Mouse (Mus musculus) A20 (cell line): ENCODE data around the gene Glis2.

Experiments used
- DNase-seq: peaks from one replicate; pipeline ENCODE4 v3.0.0-alpha.2; 2011; ENCODE audit warnings: low read depth, low spot score

Gene Glis2

DNA sequence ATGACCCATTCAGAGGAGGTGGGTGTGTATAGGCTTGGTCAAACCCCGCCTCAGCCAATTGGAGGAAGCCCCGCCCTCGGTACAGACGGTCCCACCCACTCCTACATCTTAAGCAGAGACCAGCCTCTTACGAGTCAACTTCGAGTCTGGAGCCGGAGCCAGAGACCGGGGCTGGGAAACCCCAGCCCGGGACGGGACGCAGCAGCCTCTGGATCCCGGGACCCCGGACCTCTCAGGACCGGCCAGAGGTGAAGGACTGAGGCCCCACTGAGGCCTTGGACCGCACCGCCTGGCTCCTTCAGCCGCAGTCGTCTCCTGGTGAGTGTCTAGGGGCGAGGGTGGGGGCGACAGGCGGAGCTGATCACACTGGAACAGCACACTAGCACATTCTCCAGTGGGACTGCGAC is 45.3 kb downstream of the Glis2 start, which contains the start of the genes Vasn and Dnaja3:
Gene Vasn, plus strand, starts transcription at position 111 of the 407 bp plus-strand sequence.
Gene Dnaja3, plus strand, starts transcription at position 159 of the 407 bp plus-strand sequence.
- DNase-seq = peak; percentile 91

DNA sequence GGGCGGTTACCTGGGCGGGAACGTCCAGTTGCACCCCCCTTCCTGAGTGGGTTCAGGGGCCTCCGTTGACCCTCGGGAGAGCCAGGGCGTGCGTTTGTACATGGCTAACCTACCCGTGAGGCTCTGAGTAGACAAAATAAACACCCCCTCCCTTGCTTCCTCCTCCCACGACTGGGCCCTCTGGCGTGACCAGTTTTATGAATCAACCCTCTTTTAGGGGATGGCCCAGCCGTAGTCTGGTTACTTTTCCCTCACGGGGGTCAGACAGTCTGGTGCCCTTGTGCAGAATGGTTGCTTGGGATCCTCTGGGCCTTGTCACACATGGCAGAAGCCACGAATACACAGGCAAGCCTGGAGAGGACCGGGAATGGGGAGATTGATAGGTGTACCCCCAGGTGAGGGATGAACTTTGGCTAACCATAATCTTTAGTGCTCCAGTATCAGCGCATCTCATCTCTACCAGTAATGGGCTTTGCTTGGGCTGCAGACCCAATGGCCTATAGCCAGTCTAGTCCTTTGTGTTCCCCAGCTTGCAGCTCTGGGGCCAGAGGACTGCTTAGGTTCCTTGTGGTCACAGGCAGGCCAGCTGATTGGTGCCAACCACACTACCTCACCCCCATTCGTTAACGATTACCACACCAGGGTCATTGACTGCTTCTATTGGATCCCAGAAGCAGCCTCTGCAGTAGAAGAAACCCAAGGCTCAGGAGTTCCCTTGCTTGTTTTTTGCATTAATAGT is 45.9 kb downstream of the Glis2 start:
- DNase-seq = peak; percentile 73

DNA sequence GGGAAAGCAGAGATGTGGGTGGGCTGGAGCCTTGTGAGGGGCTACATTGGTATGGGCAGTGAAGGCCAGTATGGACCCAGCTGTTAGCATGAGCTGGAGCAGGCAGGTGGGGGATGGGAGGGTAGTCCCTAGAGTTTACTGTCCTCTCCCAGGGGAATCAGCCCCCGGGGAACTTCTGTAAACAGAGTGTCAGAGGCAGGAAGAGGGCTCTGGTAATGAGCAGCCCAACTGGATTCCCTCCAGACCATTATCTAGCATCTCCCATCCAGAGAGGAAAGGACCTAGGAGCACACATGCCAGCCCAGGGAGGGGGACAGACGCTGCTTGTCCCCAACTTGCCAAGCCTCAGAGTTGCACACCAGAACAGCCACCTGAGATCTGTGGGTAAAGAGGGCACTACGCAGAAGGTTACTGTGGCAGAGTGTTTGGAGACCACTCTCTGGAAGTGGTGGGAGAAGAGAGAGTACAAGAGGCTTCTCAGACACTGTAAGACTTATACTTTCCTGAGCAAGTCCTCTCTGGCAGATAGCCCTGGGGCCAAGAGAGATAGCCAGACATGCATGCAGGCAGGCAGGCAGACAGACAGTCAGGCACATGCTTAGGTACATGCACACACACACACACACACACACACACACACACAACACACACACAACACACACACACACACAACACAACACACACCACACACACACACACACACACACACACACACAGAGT is 46.8 kb downstream of the Glis2 start:
- DNase-seq = peak; percentile 24

DNA sequence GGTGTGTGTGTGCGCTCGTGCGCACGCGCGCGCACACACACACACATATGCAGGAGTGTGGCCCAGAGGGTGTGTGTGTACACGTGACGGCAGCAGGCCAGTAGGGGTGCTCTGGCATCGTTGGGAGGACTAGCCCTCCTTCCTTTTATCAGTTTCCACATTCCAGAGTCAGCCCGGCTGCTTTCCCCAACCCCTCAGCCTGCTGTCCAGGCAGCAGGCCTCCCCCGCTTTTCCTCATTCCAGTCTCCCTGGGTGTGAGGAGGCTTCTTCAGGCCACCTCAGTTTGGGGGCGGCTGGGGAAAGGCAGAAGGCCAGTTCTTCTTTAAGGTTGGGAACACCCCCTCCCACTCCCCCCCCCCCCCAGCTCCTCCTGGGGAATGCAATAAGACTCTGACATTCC is 47.7 kb downstream of the Glis2 start:
- DNase-seq = no peak

DNA sequence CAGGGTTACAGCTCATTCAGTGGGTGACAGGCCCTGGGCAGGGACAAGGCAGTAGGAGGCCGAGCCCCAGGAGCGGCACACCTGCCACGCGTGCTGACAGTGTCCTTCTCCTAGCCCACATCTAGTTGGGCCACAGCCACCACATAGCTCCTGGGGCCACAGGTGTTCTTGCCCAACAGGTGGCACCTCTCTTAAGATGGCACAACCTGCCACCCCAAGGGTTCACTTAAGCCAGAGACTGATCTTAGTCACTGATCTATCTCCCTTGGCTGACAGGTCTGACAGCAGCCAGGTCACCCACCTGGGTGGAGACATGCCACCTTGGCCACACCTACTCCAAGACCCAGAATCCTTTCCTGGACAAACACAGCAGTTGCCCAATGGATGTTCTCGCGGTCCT is 48.4 kb downstream of the Glis2 start:
- no peak for DNase-seq

DNA sequence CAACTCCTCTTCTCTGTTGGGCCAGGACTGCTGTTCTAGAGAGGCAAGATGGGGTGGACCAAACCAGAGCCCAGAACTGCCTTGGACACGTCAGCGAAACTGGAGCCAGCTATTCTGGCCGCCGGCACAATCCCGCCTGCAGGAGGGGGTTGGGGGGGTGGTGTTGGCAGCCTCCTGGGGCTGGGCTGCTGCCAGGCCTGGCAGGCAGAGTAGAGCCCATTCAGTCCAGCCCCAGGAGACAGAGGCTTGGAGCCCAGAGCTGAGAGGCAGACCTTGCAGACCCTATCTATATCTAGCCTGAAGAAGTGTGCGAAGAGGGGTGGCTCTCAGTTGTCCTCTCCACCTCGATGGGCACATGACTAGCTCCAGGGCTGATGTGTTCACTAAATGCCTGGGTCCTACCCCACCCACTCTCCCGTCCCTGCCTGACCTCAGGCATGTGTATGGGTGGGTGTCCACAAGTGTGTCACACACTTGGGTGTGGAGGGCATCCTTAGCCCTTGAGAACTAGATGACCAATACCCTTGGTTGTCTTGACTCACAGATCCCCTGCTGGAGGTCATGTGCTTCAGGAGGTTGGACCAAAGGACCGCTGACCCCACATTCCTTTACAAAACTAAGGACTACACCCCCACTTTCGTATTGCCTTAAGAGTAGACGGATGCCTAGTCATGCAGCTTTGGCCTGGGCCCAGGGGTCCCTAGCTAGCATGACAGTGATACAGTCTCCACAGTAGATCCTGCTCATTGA is 49.3 kb downstream of the Glis2 start:
- no peak for DNase-seq

DNA sequence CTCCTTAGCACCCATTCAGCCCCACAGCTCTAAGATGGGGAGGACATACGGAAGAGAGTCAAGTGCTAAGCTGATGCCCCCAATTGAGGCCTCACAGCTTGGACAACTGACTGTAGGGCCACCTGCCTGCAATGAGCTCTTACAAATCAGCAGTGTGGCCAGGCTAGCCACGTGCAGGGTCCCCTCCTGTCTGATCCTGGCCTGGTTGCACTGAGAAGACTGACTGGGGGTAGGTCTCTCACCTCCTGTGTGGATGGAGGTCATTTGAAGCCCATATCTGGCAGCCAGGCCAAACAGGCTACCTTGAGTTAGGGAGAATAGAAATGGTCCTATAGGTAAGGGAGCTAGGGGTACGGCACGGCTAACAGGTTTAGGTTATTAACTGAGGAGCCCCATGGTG is 51.4 kb downstream of the Glis2 start:
- no peak for DNase-seq

DNA sequence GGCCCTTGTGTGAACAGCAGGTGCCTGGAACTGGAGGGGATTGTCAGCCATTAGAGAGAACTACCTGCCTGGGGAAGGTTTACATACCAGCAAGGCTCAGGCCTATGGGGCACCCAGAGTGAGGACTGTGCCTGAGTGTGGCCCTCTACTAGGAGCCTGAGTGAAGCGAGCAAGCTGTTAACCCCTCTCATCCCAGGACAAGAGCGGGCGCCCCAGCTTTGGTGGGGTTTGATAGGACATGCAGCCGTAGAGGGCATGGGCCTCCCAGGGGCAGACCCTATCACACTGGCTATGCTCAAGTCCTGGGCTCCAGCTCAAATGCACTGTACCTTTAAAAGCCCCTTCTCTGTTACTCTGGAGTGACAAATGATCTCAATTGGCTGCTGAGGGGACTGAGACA is 52.3 kb downstream of the Glis2 start:
- DNase-seq = no peak

DNA sequence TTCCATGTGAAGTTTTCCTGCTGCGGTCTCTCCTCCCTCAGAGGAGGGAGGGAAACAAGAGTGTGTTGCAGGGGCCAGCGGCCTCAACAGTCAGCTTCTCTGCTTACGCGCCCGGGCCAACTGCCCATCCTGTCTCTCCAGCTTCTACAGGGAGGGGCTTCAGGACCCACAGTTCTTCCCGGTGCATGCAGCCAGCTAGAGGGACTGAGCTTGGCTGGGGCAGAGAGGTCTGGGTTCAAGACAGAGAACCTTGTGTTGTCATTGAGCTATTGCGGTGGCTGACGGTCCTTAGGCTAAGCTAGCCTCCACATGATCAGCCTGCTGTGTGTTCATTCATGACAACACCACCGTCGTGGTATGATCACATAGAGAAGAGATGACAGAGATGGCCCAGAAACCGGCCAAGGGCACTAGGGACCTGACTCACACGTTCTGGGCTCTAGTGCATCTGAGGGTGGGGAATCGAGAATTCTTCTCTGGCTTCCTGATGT is 53.2 kb downstream of the Glis2 start:
- no peak for DNase-seq

DNA sequence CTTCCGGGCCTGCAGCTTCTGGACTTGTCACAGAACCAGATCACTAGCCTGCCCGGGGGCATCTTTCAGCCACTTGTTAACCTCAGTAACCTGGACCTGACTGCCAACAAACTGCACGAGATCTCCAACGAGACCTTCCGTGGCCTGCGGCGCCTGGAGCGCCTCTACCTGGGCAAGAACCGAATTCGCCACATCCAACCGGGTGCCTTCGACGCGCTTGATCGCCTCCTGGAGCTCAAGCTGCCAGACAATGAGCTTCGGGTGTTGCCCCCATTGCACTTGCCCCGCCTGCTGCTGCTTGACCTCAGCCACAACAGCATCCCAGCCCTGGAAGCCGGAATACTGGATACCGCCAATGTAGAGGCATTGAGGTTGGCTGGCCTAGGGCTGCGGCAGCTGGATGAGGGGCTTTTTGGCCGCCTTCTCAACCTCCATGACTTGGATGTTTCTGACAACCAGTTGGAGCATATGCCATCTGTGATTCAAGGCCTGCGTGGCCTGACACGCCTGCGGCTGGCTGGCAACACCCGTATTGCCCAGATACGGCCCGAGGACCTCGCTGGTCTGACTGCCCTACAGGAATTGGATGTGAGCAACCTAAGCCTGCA is 54.0 kb downstream of the Glis2 start:
- no peak for DNase-seq

DNA sequence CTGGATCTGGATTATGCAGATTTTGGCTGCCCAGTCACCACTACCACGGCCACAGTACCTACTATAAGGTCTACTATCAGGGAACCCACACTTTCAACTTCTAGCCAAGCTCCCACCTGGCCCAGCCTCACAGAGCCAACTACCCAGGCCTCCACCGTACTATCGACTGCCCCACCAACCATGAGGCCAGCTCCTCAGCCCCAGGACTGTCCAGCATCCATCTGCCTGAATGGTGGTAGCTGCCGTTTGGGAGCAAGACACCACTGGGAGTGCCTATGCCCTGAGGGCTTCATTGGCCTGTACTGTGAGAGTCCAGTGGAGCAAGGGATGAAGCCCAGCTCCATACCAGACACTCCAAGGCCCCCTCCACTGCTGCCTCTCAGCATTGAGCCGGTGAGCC is 54.7 kb downstream of the Glis2 start:
- DNase-seq = no peak

DNA sequence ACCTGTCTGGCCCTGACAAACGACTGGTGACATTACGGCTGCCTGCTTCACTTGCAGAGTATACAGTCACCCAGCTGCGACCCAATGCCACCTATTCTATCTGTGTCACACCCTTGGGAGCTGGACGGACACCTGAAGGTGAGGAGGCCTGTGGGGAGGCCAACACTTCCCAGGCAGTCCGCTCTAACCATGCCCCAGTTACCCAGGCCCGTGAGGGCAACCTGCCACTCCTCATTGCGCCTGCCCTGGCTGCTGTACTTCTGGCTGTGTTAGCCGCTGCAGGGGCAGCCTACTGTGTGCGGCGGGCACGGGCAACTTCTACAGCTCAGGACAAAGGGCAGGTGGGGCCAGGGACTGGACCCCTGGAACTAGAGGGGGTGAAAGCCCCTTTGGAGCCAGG is 55.2 kb downstream of the Glis2 start:
- DNase-seq = no peak

DNA sequence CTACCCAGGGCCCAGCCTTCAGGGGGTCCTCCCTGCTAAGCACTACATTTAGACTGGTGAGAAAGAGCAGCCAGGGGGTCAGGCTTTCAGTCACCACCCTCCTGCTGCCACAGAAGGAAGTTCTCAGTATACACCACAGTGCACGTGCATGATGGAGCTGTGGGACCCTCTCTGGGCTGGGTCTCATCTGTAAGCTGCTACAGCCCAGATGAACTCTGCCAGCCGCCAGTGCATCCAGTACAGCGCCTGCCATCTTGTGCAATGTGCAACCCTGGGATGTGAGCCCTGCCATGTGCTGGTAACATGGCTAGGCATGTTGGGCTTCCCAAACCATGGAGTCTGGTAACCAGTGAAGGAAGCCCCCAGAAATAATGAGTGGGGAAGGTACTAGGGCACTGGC is 55.6 kb downstream of the Glis2 start:
- DNase-seq = no peak

DNA sequence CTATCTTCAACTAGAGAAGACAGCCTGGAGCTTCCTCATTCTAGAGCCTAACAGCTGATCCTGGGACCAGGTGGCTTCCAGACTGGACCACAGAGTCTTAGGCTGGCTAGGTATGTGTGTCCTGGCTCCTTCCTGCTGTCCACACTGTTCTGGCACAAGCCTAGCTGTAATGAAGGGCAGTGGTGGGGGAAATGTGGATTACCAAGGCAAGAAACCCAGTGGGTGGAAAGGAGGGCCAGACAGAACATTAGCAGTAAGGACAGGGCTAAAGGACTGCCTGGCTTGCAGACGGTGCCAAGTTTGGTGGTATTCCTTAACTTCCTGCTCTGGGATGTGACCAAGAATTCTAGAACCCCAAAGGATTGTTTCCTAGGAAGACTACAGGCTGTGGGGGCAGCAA is 56.6 kb downstream of the Glis2 start:
- no peak for DNase-seq

DNA sequence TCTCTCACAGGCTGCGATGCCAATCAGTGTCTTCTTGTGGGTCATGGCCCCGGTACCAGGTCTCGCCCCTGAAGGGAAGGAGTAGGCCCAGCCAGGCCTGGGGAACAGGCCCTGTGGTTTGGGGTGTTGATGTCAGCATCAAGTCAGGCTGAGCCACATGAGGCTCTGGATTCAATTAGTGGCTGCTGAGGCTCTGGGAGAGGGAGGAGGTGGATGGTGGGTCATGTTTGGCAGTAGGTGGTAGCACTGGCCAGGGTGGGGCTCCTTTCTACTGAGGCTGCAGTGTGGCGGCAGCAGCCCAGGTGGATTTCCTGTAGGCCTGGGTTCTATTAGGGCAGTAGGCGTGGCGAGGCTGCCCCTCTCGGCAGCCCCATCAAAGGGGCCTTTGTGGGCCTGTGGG is 57.1 kb downstream of the Glis2 start:
- DNase-seq = no peak

DNA sequence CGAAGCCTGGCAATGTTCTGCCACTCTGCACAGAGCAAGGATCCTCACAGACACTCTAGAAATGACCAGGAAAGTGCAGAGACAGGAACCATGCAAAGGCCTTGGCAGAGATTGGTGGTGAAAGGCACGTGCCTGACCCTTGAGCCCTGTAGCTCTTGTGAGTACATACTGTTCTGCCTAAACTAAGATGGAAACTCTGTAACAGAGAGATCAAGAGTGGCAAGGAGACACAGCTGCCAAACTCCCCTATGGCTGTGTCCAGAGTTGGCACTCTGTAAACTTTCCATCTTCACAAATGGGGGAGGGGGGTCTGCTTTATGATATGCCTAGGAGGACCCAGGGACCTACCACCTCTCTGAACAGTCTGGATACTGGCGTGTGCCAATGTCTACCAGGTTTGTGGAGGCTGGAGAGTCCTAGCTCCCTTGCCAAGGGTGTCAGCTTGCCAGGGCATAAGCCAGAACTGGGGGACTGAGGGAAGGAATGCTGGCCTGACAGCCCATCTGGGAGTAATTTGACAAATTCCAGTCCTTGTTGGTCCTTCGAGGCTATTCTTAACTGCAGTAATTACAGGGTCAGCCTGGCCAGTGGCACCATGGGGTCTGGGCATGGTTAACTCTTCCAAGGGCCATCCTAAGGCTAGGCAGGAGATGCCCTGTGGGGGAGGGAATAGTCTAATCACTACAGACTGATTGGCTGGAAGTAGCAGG is 58.3 kb downstream of the Glis2 start:
- no peak for DNase-seq

DNA sequence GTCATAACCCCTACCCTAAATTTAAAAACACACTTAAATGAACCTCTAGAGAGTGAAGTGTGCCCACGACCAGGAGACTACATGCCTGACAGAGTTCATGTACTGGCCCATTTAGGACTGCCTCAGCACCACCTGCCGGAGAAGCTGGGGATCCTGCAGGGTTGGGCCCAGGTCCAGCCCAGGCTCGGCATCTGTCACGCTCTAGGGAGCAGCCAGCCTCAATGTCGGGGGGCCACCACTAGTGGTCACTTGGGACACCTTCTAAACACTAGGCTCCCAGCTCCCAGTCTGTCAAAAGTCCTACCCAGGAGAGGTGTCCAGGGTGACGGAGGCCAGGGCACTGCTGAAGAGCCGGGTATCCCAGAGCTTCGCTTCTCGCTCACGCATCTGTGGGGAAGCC is 60.2 kb downstream of the Glis2 start:
- no peak for DNase-seq

DNA sequence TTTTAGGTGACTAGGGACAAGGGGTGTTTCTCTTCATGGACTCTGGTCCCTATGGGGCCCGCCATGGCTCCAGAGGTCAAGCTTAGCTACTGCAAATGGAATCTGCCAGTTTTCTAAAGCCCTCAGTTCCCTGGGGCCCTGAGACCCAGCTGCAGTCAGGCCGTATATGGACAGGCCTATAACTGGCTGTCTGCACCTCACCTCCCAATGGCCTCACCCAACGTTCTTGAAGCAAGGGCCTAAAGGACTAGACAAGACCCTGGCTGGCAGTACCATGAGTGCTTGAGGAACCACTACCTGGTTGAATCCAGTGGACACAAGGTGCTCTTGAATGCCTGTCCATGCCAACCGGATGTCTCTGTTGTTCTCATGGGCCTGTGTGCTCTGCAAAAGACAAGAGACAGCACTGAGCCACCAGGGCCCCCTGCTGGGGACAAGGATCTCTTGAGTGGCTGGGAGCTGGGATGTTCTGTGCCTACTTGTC is 60.8 kb downstream of the Glis2 start:
- no peak for DNase-seq

DNA sequence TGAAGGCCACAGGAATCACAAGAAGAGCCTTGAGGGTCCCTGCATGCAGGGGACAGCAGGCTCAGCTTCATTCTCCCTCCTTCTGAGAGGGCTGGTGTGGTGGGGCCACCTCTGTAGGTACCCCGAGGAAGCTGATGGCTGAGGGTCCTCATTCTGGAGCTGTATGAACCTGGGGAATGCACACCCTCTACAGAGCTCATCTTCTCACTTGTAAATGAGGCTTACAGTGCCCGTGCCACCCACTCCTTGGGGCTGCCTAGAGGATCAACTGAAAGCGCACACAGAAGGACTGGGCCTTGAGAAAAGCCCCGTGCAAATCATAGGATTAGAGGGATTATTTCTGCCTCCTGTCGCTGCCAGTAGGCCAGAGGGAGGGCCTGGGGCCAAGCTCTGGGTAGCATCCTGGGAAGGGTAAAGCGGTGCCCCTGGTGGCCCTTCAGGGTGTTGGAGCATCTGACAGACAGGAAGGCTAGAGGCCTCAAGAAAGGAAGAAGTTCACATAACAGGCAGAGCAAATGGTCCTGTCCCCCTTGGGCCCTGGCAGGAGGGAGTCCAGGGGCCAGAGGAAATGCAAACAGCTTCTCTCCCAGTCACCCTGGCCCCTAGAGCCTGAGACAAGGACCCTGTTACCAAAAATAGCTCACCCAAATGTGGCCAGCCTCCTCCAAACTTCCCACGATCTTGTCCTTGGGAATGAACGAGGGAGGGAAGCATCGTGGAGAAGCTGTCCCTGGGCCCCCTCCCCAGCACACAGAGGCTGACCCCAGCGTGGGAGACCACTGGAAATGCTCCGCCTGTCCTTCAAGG is 61.5 kb downstream of the Glis2 start:
- no peak for DNase-seq

DNA sequence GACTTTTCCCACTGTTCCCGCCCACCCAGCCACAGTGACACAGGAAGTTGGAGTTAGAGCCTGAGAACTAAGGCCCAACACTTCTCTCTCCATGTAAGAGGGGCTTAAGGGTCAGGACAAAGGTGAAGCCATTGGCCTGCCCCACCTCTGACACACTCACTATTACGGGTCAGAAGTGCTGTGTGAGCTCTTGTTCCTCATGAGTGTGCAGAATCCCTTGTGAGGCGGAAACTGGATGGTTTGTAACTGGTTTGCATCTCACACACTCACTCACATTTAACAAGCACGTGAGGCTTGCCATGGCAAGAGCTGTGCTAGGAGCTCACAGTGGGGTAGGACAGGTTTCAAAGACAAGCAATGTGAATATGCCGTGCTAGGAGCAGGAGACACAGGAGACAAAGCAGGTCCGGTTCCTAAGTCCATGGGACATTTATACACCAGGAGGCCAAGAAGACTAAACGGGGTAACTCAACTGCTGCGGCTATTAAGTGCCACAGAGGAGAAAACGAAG is 62.1 kb downstream of the Glis2 start:
- no peak for DNase-seq
